Mouse (Mus musculus): ENCODE results near the gene Ppp1r13b.

Ppp1r13b gene

DNA sequence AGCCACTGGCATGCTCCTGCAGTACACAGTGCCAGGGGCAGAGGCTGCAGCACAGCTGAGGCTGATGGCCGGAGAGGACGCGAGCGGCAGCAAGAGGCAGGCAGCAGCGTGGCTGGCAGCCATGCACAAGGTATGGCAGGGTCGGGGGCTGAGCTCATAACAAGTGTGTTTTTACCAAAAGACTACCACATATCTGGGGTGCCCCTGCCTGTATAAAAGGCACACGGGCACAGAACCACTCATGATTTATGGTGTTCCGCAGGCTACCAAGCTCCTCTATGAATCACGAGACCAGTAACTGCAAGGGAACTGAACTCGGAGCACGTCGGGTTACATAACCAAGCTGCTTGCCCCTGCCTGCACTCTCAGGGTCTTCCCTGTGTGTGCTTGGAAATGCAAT is 80.4 kb downstream of the Ppp1r13b start:
- no peak for DNase-seq (ENCODE audit: low read depth)

DNA sequence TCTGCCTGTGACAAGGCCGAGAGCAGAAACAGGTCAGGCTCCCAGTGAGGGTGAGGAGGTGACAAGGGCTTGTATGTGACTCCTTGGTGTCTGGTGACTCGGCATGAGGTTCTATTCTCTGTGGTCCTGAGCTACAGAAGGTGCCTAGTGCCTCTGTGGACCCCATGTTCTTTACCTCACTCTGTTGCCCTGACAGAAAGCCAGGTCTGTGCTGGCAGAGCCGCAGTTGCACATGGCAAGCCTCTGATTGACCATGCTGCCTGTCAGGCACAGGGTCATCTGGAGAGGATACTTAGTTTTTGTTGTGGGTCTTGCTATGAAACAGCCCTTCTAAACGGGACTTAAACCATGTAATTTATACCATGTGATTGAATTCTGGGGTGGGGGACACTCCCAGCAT is 86.0 kb downstream of the Ppp1r13b start:
- no peak for DNase-seq (ENCODE audit: low read depth)

DNA sequence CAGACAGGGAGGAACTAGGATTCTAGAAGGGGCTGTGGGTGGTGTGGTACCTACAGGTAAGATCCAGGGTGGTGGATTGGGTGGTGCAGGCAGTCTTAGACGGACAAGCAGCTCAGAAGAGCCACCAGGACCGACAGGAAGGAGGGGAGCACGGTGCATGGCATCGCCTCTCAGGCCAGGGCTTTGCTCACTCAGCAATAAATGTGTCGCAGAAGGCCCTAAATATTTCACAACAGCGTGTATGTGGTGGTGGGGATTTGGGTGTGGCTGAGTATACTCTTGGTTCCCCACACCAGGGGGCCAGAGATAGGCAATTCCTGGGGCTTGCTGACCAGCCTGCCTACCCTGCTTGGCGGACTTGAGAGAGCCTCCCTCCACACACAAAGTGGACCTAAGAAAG is 87.2 kb downstream of the Ppp1r13b start:
- no peak for DNase-seq (ENCODE audit: low read depth)

DNA sequence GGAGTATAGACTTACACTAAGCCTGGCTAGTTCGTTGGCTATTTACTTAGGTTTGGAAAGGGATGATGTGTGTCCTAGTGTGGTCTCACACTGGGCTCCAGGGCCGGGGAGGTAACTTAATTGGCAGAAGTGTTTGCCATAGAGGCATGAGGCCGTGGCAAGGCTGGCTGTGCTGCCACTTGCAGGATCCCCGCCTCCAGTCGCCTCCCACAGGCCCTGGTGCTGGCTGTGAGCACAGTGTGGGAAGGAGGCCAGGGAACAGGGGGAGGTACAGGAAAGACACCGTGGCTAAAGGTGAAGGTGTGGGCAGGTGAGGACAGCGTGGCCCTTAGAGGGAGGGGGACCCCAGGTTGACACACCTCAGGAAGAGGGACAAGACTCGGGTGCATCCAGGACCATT is 88.0 kb downstream of the Ppp1r13b start:
- DNase-seq (ENCODE audit: low read depth), result no peak

DNA sequence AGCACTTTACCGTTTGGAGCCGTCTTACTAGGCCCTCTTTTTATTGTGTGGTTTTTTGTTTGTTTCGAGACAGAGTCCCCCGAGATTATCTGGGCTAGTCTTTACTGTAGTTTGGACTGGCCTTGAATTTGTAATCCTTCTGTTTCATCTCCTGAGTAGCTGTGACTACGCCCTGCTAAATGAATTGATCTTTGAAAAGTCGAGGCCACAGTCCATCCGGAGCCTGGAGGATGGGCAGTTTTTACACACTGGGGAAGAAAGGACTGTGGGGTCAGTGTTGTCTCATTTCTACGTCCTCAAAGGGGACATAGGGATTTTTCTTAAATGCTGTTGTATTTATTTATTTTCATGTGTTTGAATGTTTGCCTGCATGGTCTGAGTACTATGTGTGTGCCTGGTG is 89.9 kb downstream of the Ppp1r13b start:
- DNase-seq (ENCODE audit: low read depth), result no peak

DNA sequence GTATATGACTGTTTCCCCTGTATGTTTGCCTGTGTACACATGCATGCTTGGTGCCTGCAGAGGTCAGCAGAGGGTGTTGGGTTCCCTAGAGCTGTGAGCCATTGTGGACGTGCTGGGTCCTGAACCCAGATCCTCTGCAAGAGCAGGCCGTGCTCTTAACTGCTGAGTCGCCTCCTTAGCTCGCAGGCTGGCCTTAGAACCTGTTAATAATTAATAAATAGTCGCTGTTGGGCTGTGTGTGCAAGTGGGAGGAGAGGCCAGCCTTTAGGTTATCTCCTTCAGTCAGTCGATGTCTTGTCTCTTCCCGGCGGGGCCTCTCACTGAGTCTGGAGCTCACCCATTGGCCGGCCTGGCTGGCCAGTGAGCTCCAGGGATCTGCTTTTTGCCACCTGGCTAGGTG is 90.9 kb downstream of the Ppp1r13b start:
- no peak for DNase-seq (ENCODE audit: low read depth)

DNA sequence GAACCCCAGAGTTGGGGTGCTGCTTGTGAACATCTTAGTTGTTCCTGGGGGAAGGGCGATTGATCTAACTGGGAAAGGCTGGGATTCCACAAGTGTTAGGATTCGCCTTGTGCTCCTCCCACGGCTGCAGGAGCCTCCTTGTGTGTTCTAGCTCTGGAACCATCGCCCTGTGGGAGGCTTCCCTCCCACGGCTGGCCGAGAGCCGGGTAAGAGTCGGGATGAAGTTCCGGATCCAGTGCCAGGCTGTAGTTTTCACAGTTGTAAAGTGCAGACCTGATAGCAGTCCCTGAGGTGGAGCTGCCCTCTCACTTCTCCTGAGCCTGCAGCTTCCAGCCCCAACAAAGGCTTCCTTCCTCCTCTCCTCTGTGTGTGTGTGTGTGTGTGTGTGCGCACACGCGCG is 91.4 kb downstream of the Ppp1r13b start:
- no peak for DNase-seq (ENCODE audit: low read depth)

DNA sequence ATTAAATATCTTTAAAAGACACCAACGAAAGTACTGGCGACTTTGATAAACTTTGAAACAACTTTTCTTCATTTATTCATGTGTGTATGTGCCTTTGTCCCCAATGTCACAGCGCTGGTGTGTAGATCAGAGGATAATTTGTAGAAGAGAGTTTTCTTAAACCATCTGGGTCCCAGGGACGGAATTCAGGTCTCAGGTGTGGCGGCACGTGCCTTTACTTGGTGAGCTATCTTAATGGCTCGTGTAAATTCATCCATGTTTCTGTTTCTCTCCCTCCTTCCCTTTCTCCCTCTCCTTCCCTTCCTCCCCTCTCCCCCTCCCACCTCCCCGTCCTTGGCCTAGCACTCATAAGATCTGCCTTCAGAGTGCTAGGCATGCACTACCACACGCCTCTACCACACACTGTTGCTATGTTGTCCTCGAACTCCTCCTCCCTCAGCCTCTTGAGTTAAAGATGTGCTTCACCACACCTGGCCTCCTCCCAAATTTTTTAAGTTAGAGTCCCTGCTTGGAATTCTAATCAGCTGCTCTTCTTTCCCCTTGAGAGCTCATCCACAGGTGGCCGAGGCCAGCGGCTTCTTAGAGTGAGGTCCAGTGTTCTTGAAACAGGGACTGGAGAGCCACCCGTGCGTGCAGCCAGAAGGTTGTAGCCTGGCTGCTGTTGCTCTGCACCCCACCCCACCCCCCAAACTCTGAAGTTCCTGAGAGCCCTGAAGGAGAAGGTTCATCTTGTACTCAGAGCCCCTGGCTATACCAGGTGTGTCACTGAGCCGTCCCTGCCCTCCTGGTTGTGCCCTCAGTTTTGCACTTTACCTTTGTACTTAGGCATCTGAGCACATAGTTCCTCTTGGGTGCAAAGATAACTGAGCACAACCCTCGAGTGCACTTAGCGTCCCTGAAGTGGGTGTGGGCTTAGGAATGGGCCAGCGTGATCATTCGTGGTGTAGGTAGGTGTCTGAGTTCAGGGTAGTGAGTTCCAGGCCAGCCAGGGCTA is 92.8 kb downstream of the Ppp1r13b start:
- no peak for DNase-seq (ENCODE audit: low read depth)

DNA sequence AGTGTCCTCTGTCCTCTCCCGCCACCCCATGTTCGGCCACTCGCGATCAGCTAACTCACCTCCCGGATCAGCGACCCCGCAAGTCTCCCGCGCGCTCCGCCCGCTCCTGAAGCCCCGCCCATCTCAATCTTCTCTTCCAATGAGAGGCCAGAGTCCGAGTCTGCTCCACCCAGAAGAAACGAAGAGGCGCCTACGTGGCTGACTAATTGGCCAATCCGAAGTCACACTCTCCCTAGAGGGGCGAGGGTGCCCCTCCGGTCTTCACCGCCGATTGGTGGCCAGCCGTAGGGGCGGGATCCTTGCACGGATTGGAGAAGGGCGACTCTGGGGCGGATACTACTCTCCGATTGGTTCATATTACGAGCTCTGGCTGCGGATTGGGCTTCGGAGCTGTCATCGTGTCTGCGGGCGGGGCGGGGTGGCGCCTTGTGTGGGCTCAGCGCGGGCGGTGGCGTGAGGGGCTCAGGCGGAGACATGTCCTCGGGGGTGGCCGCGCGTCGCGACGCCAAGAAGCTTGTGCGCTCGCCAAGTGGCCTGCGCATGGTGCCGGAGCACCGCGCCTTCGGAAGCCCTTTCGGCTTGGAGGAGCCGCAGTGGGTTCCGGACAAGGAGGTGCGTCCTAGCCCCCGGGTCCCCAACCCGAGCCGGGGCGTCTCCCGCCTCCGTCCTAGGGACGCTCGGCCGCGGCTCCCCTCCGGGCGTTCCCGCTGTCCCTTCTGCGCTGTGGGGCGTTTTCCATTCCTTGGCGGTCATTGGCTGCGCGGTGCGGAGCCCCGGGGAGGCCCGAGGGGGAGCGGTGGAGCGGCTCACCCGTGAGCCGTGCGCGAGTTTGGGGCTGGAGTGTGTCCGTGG is 93.9 kb downstream of the Ppp1r13b start, which contains the start of the genes Xrcc3 and Zfyve21:
Xrcc3 (minus strand) TSS at position 108 of the 852 bp plus-strand sequence.
Zfyve21 (plus strand) TSS at position 405 of the 852 bp plus-strand sequence.
- peak; percentile 98 for DNase-seq (ENCODE audit: low read depth)

DNA sequence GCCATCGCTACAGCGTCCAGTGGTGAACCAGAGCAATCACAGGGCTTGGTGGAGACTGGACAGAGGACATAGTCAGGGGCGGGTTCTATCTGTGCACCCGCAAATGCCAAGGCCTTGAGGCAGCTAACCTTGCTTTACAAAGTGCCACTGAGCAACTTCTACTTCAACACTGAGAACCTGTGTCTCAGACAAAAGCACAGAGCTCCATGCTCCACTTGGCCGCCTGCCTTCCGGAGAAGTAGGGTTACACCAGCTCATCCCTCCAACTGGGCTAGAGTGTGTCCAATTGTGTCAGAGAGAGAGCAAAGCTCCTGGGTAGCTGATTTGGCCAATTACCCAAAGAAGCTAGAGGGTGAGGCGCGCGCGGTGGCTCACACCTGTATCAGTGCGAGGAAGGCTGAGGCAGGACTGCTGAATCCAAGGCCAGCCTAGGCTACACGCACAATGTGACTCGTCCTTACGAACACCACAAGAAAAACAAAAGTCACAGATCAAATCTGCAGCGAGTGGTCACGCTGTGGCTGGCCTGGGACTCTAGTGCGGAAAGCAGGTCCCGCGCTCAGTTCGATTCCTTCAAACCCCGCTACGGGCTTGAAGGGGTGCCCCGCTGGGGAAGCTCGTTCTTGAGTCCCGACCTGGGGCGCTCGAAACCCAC is 94.7 kb downstream of the Ppp1r13b start:
- DNase-seq (ENCODE audit: low read depth), result no peak

DNA sequence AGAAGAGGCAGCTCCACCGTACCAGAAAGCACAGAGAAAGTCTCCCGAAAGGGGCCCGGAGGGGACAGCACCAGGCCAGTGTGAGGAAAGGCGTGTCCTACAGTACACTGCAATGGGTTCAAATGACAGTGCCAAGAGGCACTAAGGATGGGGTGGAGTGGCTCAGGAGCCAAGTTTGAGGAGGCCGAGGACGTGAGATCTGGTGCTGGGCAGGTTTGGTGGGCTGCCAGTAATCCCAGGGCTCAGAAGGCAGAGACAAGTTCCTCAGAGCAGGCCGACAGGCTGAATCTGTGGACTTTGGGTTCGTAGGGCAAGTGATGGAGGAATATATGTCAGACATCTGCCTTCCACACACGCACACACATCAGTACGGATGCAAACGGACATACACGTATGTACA is 95.3 kb downstream of the Ppp1r13b start:
- DNase-seq (ENCODE audit: low read depth), result peak; percentile 34

DNA sequence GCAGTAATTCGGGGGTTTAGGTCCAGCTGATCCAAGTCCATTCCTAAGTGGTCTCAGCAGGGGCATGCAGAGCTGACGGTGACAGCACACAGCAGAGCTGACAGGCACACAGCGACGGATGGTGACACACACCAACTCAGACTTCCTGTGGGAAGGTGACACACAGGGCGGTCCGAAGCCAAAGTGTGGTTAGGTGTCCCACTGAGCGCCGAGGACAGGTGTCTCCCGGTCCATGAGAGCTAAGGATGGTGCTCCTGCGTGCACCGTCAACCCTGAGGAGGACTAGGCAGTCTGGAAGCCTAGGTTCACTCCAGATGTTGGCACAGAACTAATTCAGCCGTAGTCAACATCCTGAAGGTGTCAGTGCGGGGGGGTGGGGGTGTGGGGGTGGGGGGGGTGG is 95.8 kb downstream of the Ppp1r13b start:
- peak; percentile 24 for DNase-seq (ENCODE audit: low read depth)

DNA sequence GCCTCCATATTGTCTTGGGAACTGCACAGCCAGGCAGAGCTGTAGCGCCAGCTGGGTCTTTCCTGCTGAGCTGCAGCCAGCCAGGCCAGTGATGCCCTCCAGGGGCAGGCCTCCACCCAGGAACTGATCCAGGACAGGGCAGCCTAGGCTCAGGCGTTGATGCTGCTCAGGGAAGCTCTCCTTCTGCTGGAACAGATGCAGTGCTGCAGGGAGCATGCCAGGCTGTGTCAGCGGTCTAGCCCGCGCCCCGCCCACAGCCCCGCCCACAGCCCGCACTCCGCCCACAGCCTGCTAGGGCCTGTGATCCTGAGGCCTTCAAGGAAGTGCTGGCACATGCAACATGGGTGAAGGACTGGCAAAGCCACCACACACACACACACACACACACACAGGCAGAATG is 98.1 kb downstream of the Ppp1r13b start:
- peak; percentile 82 for DNase-seq (ENCODE audit: low read depth)

DNA sequence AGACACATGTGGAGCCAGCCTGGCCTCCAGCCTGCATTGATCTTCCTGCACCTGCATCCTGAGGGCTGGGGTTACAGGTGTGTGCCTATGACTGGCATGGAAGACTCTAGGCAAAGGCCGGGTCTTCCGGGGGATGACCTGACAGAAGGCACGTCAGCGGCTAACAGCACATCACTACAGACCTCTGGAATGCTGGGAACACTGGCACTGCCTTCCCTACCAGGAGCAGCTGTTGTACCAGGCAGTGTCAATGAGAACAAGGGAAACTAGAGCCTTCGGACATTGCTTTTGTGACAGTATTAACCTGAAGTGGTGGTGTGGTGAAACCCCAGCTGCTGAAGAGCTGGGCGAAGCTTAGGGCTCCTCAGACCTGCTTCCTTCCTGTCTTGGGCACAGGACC is 99.1 kb downstream of the Ppp1r13b start:
- no peak for DNase-seq (ENCODE audit: low read depth)

DNA sequence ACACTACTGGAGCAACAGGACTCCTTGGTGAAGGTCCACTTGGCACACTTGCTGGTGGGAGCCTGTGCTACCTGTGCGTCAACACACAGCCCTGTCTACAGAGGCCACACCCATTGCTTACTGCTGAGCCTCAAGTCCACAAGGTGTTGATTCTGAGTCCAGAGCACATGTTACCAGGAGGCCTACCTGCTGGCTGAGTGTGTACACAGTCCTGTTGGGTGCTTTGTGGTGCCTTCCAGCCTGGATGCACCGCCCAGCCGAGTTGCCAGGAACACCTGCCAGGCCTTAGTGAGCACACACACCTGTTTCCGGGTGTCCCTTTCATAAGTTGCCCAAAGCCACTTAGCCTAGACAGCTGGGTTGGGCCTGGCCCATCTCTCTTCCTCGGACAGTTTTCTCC is 104.4 kb downstream of the Ppp1r13b start:
- DNase-seq (ENCODE audit: low read depth), result no peak

DNA sequence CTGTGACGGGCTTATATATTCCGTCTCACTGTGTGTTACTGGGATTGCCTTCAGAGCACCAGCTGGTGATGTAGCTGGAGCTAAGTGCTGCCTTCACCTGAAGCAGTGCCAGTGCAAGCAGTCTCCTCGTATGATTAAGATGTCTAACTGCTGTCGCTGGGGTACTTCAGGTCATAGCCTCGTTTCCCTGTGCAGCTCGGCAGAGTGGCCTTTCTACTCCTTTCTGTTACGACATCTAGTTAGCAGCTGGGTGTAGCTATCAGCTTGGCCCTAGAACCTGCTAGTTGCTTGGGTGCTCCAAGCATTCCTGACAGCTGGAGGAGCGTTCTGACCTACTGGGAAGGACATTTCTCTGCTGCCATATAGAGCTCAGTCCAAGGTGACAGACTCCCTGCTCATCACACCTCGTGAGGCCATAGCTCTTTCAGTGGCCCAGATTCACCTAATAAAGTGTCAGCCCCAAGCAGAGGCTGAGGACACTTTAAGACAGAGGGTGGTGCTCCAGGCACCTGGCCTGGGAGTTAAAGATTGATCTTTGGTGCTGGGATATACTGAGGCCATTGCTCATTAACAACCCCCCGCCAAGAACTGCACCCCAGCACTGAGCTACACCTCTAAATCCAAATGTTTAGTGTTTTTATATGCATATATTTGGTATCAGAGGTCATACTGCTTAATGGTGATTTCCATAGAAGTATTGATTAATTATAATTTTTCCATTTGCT is 107.3 kb downstream of the Ppp1r13b start:
- no peak for DNase-seq (ENCODE audit: low read depth)

DNA sequence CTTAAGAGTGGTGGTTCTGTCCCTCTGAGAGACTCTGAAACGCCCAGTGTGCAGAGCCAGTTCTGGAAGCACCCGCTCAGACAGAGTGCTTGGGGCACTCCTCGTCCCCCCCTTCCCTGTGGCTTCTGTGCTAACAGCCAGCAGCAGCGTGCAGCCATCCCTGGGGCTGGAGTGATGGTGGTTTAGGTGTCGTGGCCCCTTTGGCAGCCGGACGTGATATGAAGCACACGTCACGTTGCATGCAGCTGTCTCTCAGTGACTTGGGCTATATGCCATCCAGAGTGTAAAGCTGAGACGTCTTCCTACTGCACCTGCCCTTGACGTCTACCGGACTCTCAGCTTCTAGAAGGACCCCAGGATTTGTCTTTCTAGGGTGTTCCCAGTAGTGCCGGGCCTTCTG is 109.4 kb downstream of the Ppp1r13b start:
- no peak for DNase-seq (ENCODE audit: low read depth)

DNA sequence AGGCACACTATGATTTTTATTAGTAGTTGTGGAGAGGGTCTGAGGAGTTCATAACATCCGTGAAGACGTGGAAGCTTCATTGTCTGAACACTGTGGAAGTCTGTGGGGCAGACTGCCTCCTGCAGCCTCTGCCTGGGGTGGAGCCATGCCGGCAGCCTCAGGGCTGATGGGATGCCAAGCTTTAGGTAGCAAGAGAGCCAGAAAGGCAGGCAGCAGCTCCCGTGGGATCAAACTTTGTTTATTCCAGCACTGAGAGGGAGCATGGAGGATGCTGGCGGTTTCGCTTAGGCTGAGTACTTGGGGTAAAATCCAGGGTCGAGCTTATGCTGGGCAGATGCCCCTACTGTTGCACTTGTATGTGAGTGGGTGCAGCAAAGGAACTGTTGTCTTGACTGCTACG is 110.7 kb downstream of the Ppp1r13b start:
- DNase-seq (ENCODE audit: low read depth), result no peak

DNA sequence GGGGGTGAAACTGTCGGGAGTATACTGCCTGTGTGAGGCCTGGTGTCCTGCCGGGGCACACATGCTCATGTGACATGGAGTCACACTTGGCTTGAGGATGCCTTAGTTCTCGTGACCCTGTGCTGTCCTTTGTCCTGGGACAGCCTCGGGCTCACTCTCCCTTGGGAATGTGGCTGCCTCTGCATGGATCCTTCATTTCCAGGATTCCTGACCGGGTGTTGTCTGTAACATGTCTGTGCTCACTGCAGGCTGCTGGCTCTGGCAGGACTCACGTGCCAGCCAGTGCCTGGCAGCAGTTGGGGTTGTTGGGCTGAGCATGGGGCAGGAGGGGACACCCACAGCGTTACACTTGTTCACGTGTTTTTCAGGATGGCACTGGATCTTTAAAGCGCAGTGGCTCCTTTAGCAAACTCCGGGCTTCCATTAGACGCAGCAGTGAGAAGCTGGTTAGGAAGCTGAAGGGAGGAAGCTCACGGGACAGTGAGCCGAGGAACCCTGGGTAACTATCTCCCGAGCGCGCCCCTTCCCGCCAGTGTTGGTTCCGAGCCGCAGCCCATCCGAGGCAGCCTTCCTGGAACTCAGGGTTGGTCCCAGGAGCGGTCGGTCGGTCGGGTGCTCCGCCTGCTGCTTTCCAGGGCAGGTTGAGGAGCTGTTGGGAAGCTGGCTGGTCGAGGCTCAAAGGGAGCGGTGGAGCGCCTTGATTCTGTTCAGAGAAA is 112.6 kb downstream of the Ppp1r13b start:
- no peak for DNase-seq (ENCODE audit: low read depth)

DNA sequence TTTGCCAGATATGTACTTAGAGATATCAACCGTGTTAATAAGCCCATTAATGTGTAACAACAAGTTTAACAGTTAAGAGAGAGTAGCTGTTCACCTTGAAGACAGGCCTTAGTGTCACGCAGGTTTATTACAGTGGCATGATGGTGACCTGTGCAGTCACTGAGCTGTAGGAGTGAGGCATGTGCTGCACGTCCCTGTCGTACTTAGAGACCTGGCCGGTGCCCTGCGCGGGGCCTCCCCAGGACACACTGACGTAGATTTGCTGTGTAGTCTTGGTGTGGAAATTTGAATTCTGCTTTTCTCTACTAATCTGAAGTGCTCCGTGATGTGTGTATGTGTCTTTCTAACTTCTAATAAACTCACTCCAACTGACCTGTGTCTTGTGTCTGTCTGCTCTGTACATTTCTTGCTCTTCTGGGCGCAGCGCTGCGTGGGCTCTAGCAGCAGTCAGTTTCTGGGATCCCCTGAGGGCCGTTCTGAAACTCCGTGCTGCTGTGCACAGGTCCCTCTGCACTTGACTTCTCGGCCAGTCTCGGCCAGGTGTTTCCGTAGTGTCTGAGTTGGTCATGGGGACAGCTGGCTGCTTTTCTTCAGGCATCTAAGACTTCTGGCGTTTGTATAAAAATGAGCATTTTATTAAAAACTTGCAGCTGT is 113.3 kb downstream of the Ppp1r13b start:
- DNase-seq (ENCODE audit: low read depth), result no peak
